Mouse (Mus musculus): ENCODE measurements at regions not wholly inside any gene's neighbourhood (a gene's known extent, or its start where the extent isn't known, plus 50 kb on each side); places are given as distances from the start of the nearest gene placed in this dataset.

- DNase-seq, result no peak
These were observed 378.2 kb downstream of the Nucb2 start for GRCm38 (mm10) chr7:116882268-116882964.

- no peak for DNase-seq
These were observed 389.7 kb downstream of the Nucb2 start for GRCm38 (mm10) chr7:116893846-116894245.

- no peak for DNase-seq
These were observed 411.6 kb downstream of the Nucb2 start for GRCm38 (mm10) chr7:116915797-116916196.

- no peak for DNase-seq
These were observed 413.9 kb downstream of the Nucb2 start for GRCm38 (mm10) chr7:116917921-116918670.

GRCm38 (mm10) chr7:116946448-116946847 lies 434.3 kb upstream of the Xylt1 start:
- no peak for DNase-seq

- no peak for DNase-seq
These were observed 421.4 kb upstream of the Xylt1 start for GRCm38 (mm10) chr7:116959196-116959895.

- DNase-seq, result peak; percentile 67
These were observed 416.9 kb upstream of the Xylt1 start for GRCm38 (mm10) chr7:116963839-116964238.

GRCm38 (mm10) chr7:116991351-116991750 lies 389.4 kb upstream of the Xylt1 start:
- DNase-seq, result no peak

GRCm38 (mm10) chr7:116992166-116992565 lies 388.6 kb upstream of the Xylt1 start:
- DNase-seq, result no peak

GRCm38 (mm10) chr7:116995770-116996169 lies 385.0 kb upstream of the Xylt1 start:
- DNase-seq, result no peak

GRCm38 (mm10) chr7:117003167-117003566 lies 377.6 kb upstream of the Xylt1 start:
- no peak for DNase-seq

GRCm38 (mm10) chr7:117018349-117018748 lies 362.4 kb upstream of the Xylt1 start:
- peak; percentile 72 for DNase-seq

GRCm38 (mm10) chr7:117021716-117022115 lies 359.1 kb upstream of the Xylt1 start:
- no peak for DNase-seq

GRCm38 (mm10) chr7:117044926-117045325 lies 335.9 kb upstream of the Xylt1 start:
- peak; percentile 66 for DNase-seq

GRCm38 (mm10) chr7:117049249-117049648 lies 331.5 kb upstream of the Xylt1 start:
- no peak for DNase-seq

GRCm38 (mm10) chr7:117065771-117066170 lies 315.0 kb upstream of the Xylt1 start:
- no peak for DNase-seq

- DNase-seq, result peak; percentile 33
These were observed 289.7 kb upstream of the Xylt1 start for GRCm38 (mm10) chr7:117090911-117091550.

- DNase-seq, result no peak
These were observed 287.9 kb upstream of the Xylt1 start for GRCm38 (mm10) chr7:117092860-117093259.

GRCm38 (mm10) chr7:117097618-117098017 lies 283.2 kb upstream of the Xylt1 start:
- DNase-seq, result no peak

GRCm38 (mm10) chr7:117099041-117099440 lies 281.7 kb upstream of the Xylt1 start:
- no peak for DNase-seq

GRCm38 (mm10) chr7:117103035-117103434 lies 277.7 kb upstream of the Xylt1 start:
- DNase-seq, result no peak

GRCm38 (mm10) chr7:117106691-117107191 lies 274.0 kb upstream of the Xylt1 start:
- peak; percentile 88 for DNase-seq

- peak; percentile 74 for DNase-seq
These were observed 272.4 kb upstream of the Xylt1 start for GRCm38 (mm10) chr7:117108391-117108790.

Measured in layer of hippocampus, adult 9-11 months (tissue).